Mouse (Mus musculus) midbrain, embryonic 15.5 days (tissue): ENCODE measurements around the gene D10Jhu81e. TPM values are rescaled to one million over a fixed set of nuclear protein-coding genes. Genes with fewer than 3 reads are reported as not detected.

ENCODE experiments used
- ATAC-seq: fragments of 200-750 bp; cut with Nextera tagmentation; replicated peaks from 2 replicates; pipeline ENCODE4 v1.8.0; 2017; ENCODE audit warnings: moderate TSS enrichment
- H3K27ac ChIP-seq: fragments of 300-500 bp; sonication (generic); 2 replicates; pipeline ENCODE4 v1.5.1; 2015; ENCODE audit warnings: mild to moderate bottlenecking, inconsistent platforms
- H3K27me3 ChIP-seq: fragments of 300-500 bp; sonication (generic); replicated peaks from 2 replicates; pipeline ENCODE4 v1.6.1; 2015; ENCODE audit warnings: inconsistent platforms
- H3K36me3 ChIP-seq: fragments of 300-500 bp; sonication (generic); replicated peaks from 2 replicates; pipeline ENCODE4 v1.6.1; 2015; ENCODE audit warnings: inconsistent platforms
- H3K4me1 ChIP-seq: fragments of 300-500 bp; sonication (generic); 2 replicates; pipeline ENCODE4 v1.6.1; 2015; ENCODE audit warnings: inconsistent platforms
- H3K4me2 ChIP-seq: fragments of 300-500 bp; sonication (generic); 2 replicates; pipeline ENCODE4 v1.6.1; 2015; ENCODE audit warnings: inconsistent platforms, mild to moderate bottlenecking, moderate library complexity
- H3K4me3 ChIP-seq: fragments of 300-500 bp; sonication (generic); 2 replicates; pipeline ENCODE4 v1.5.1; 2015; ENCODE audit warnings: mild to moderate bottlenecking, inconsistent platforms
- H3K9ac ChIP-seq: fragments of 300-500 bp; sonication (generic); 2 replicates; pipeline ENCODE4 v1.6.1; 2015; ENCODE audit warnings: mild to moderate bottlenecking, inconsistent platforms
- H3K9me3 ChIP-seq: fragments of 300-500 bp; sonication (generic); 2 replicates; pipeline ENCODE4 v1.6.1; 2016; ENCODE audit warnings: inconsistent platforms
- WGBS: fragments of 180-500 bp; shearing (Covaris S2); methylation state at CpG from one replicate; pipeline ENCODE4 v1.1.7; 2015; ENCODE audit warnings: mixed read lengths; 5-methylcytosine and 5-hydroxymethylcytosine counted together
- polyA plus RNA-seq: library from polyadenylated mRNA; unstranded; fragments of >200 nt; fragmentation: Nextera tagmentation; extraction: Ambion mirVana; gene quantifications from 2 replicates; pipeline ENCODE4 v1.2.1, GENCODE M21; 2015

Gene D10Jhu81e
- polyA plus RNA-seq, 1 experiment from 2014 or later = 22.8 TPM

DNA sequence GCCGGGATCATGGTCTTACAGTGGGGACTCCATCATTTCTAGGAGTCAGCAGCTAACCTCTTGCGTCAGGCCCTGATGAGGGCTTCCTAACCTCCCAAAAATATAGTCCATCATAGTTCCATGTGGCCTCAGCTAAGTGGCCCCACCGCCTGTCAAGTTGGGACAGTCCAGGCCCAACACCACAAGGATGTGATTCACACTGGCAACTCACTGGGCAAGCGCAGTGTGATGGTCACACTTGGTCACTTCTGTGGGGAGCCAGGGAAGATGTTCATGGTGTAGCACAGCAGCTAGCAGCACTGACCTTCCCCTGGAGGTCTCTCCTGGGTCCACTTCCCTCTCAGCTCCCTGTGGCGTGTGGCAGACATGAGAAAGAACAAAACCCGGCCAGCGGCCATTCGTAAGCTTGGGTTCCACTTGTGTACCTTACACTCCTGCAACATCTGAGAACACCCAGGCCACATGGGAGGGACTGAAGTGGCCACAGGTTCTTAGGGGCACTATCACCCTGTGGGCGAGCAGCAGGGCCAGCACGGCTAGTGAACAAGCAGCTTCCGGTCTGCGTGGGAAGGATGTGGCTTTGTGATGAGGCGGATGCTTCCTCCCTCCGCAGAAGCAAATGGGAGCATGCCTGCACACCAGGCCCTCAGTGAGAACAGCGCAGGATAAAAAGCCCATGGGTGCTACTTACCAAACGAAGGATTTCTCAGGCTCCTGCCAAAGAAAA, 9.1 kb downstream of the D10Jhu81e start:
- Histone ChIP-seq H3K9me3 (no peaks in the 10 kb centered on the region), H3K4me2 (no peak overlapping the region), H3K9ac (no peak overlapping the region), H3K4me1 (peaks cover 8% of the 10 kb centered on the region), H3K27me3 (no peaks in the 10 kb centered on the region), H3K36me3 (peaks cover 10% of the 10 kb centered on the region), H3K27ac (no peak overlapping the region), H3K4me3 (no peak overlapping the region)
- ATAC-seq = peak; percentile 13
- WGBS = 88% methylated on average over 16 of the region's 16 CpGs

DNA sequence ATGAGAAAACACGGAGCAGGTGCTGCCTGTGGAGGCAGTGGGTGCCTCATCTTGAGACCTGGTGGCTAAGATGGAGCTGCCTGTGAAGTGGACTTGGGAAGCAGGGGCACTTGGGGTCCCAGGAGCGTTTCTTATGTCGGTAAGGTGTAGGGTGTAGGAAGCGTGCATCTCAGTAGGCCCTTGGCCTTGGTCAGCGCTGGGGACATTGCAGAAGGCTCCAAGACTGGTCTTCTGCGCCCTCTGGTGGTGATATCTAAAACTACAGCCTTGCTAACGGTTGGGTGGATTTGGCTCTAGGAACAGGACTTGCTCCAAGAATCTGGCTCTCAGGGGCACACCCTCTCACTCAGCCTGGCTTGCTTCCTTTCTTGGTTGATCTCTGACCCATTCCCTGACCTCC, 9.7 kb downstream of the D10Jhu81e start:
- peaks cover 8% of the 10 kb centered on the region for H3K4me1 ChIP-seq
- H3K36me3 ChIP-seq = peaks cover 10% of the 10 kb centered on the region
- 2% methylated on average over 7 of the region's 7 CpGs for WGBS
- no peaks in the 10 kb centered on the region for H3K27me3 ChIP-seq
- H3K9me3 ChIP-seq = no peaks in the 10 kb centered on the region
- peak overlapping the region; percentile 7; the same call in 1 of the 2 replicates for H3K4me3 ChIP-seq
- peak overlapping the region; percentile 42 for H3K4me2 ChIP-seq
- H3K27ac ChIP-seq = no peak overlapping the region
- ATAC-seq = peak; percentile 87
- H3K9ac ChIP-seq = peak overlapping the region; percentile 15; the same call in 1 of the 2 replicates

DNA sequence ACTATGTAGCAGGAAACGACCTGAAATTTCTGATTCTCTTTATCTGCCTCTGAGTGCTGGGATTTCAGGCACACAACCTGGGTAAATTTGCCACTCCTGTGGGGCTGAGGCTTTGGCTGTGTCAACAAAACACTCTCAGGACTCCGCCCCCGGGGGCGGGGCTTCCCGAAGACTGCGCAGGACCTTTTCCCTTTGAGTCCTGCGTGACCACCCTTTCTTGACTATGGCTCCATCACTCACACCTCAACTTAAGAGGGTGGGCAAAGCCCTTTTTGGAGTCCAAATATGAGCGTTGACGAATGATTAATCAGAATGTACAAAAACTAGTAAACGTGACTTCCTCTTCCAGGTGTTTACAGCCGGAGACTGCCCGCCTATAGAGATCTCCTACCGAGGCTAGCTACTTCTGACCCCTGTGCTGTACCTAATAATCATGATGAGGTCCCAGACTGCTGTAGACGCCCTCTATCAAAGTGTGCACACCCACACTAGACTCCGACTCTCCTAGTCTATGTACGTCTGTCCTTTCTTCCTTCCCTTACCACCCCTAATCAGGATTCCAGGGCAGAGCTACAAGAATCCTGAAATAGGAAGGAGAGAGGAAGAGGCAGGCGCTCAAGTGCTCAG, 10.2 kb downstream of the D10Jhu81e start:
- Histone ChIP-seq H3K4me2 (peak overlapping the region; percentile 42), H3K36me3 (peaks cover 10% of the 10 kb centered on the region), H3K27me3 (no peaks in the 10 kb centered on the region), H3K4me3 (peak overlapping the region; percentile 7), H3K9me3 (no peaks in the 10 kb centered on the region), H3K4me1 (peaks cover 8% of the 10 kb centered on the region), H3K9ac (peak overlapping the region; percentile 15; the same call in 1 of the 2 replicates), H3K27ac (no peak overlapping the region)
- WGBS = 19% methylated on average over 17 of the region's 17 CpGs
- peak; percentile 51 for ATAC-seq

DNA sequence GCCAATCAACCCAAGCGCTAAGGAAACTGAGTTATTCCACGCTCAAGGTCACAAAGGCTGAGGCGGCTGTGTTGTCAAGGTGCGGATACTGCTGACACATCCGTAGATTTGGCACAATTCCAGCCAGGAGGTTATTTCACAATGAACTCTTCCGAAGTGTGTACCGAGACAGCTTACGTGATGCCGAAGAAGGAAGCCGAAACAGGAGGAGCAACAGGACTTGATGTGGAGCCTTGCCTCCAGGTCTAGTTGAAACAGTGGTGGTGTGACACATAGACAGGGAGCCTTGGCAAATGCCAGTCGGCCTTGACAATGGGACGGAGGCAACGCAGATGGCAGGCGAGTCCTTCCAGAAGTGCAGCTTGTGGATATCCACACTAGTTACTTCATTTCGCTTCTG, 11.5 kb downstream of the D10Jhu81e start:
- Histone ChIP-seq H3K9me3 (no peaks in the 10 kb centered on the region), H3K4me2 (no peak overlapping the region), H3K9ac (no peak overlapping the region), H3K27me3 (no peaks in the 10 kb centered on the region), H3K27ac (no peak overlapping the region), H3K4me3 (no peak overlapping the region), H3K36me3 (peaks cover 10% of the 10 kb centered on the region), H3K4me1 (peaks cover 8% of the 10 kb centered on the region)
- WGBS = 85% methylated on average over 15 of the region's 15 CpGs
- no peak for ATAC-seq

DNA sequence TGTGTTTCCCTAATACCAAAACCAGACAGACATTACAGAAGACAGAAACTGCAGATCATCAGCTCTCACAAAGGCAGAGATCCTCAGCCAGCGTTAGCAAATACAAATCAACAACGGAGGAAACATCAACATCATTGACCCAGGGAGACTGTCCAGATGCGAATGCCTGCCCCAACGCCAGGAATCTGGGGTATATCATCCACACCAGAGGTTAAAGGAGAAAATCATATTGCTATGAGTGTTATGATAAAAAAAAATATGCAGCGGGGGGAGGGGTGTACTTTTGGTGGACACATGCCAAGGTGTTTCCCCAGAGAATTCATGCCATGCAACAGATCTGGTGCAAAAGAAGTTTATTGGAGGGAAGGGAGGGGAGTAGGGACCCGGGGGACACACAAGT, 12.7 kb downstream of the D10Jhu81e start:
- Histone ChIP-seq H3K4me3 (no peak overlapping the region), H3K4me1 (peaks cover 8% of the 10 kb centered on the region), H3K4me2 (no peak overlapping the region), H3K9ac (no peak overlapping the region), H3K27me3 (no peaks in the 10 kb centered on the region), H3K27ac (no peak overlapping the region), H3K36me3 (peaks cover 7% of the 10 kb centered on the region; the same call in 1 of the 2 replicates), H3K9me3 (no peaks in the 10 kb centered on the region)
- ATAC-seq = no peak
- WGBS = 80% methylated on average over 6 of the region's 6 CpGs

DNA sequence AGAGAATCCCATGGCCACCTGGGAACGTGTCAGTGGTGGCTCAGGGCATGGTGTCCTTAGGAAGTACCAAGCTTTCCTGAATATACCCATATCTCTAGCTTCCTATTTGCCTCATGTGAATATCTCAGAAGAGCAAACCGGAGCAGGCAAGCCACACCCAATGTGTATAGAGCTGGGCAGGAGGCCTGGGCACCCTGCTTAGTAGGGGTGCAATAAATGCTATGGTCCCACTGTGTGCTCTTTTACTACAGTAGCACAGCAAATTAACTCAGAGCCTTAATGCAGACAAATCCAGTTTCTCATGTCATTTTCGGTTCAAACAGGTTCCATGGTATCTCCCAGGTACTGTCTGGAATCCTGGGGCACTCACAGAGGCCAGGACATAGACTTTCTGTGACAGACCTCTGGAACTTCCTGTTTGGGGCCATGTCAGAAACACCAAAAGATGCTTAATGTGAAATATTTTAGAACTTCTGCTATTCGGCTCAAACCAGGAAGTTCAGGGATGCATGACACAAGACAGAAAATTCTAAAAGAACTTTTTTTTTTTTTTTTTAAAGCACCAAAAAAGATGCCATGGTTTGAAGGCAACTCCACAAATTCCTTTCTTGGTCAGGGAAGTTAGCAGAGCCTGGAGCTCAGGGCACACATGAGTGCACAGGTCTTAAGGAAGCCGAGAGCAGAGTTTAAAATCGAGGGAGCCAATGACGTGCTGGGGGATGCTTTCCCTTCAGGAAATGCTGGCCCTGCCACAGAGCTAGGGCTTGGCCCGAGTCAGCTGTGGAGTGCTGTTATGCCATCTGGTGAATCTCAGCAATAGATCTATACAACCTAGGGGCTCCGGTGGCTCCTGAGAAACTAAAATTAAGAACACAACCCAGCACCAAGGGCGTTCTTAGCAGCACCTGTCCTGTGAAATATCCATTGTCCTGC, 20.5 kb downstream of the D10Jhu81e start:
- Histone ChIP-seq H3K4me2 (no peak overlapping the region), H3K4me3 (no peak overlapping the region), H3K27ac (no peak overlapping the region), H3K9me3 (no peaks in the 10 kb centered on the region), H3K36me3 (no peaks in the 10 kb centered on the region), H3K27me3 (no peaks in the 10 kb centered on the region), H3K9ac (no peak overlapping the region), H3K4me1 (no peaks in the 10 kb centered on the region)
- 61% methylated on average over 10 of the region's 10 CpGs for WGBS
- ATAC-seq = no peak

DNA sequence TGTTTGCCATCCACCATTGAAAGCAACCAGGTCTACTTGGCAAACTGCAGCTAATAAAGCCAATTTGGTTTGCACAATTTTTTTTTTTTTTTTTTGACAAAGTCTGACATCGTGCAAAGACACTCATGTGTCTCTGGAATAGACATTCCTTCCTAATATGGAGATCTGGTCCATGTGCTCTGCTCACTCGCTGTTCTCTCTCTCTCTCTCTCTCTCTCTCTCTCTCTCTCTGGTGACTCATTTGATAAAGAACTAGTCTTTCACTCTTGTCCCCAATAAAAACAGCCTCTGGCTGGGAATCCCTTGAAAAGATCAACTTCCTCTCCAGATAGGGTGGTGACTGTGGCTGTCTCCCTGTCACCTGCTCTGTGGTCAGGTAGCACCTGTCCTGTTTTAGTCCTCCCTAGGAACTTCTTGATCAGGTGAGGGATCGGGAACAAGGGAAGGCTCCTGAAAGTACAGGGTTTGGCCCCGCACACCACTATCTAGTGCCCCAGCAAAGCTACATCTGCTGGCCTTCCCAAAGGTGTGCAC, 21.6 kb downstream of the D10Jhu81e start:
- Histone ChIP-seq H3K4me2 (no peak overlapping the region), H3K9me3 (no peaks in the 10 kb centered on the region), H3K27ac (no peak overlapping the region), H3K4me3 (no peak overlapping the region), H3K36me3 (no peaks in the 10 kb centered on the region), H3K27me3 (no peaks in the 10 kb centered on the region), H3K9ac (no peak overlapping the region), H3K4me1 (no peaks in the 10 kb centered on the region)
- no peak for ATAC-seq
- WGBS = 95% methylated on average over 4 of the region's 4 CpGs

DNA sequence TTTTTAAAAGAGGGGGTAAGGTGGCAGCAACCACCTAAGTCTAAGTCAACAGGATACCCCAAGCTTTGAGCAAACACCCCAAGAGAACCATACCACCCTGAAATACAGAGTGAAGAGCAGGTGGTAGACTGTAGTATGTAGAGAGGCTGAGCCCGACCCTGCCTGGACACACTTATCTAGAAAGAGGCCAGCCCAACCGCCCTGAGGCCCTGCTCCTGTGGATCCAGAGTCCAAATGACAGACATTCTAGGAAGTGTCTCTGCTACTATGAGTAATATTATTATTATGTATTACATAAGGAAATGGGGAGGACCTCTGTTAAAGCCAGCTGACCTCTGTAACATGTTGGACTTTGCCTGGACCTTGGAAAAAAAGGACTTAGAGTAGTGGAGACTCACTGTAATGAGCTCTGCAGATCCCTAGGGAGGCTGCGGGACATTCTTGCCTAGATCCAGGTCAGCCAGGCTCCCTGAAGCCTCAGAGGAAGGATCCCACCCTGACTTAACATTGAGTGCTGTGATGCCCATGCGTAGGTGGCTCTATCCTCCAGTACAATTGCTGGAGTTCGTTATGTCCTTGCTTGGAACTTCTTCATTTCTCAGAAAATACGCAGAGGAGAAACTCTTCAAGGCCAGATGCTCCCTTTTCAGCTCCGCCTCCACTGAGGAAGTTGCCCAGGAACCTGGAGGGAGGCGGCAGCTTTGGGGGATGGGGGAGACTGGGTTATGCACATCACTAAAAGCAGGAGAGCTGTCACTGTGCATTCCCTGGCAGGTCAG, 25.7 kb downstream of the D10Jhu81e start:
- Histone ChIP-seq H3K27ac (no peak overlapping the region), H3K36me3 (no peaks in the 10 kb centered on the region), H3K4me3 (no peak overlapping the region), H3K4me2 (no peak overlapping the region), H3K9me3 (no peaks in the 10 kb centered on the region), H3K9ac (no peak overlapping the region), H3K4me1 (no peaks in the 10 kb centered on the region), H3K27me3 (no peaks in the 10 kb centered on the region)
- no peak for ATAC-seq
- 68% methylated on average over 8 of the region's 8 CpGs for WGBS

DNA sequence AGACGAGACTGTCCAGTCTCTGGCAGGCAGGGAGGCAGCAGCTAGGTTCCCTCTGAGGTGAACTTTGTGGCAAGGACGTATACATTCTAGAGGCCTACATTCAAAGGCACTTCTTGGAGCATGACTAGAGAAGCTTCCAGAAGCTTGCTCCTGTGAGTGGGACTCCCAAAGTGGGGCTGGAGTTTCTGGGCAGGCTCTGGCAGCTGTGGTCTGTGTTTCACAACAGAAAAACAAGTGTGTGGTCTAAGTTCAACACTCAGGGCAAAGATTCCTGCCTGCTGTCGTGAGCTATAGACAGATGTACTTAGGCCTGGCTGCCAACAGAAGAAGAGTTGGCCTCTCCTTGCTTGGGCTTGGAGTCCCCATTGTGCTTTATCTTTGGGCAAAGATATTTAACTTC, 28.7 kb downstream of the D10Jhu81e start:
- no peaks in the 10 kb centered on the region for H3K9me3 ChIP-seq
- H3K4me3 ChIP-seq = no peak overlapping the region
- H3K36me3 ChIP-seq = no peaks in the 10 kb centered on the region
- no peaks in the 10 kb centered on the region for H3K27me3 ChIP-seq
- no peak for ATAC-seq
- H3K4me1 ChIP-seq = no peaks in the 10 kb centered on the region
- 84% methylated on average over 3 of the region's 3 CpGs for WGBS
- no peak overlapping the region for H3K27ac ChIP-seq
- H3K9ac ChIP-seq = no peak overlapping the region
- H3K4me2 ChIP-seq = no peak overlapping the region

DNA sequence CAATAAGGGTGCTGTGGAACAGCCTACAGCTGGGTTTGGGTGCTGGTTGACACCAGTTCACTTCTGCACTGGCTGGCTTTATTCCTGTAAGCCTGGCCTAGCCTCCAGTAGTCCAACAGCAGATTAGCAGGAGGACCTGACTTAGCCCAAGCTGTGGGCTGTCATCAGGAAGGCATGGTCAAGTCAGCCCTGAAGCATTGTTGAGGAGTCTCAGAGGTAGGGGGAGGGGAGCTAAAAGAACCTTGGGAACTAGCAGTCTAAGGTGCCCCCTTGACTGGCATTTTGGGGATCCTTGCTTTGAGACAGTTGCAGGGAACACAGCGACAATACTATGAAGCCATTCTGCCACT, 29.4 kb downstream of the D10Jhu81e start:
- Histone ChIP-seq H3K4me2 (no peak overlapping the region), H3K4me1 (peaks cover 2% of the 10 kb centered on the region), H3K4me3 (no peak overlapping the region), H3K9me3 (no peaks in the 10 kb centered on the region), H3K36me3 (no peaks in the 10 kb centered on the region), H3K27ac (no peak overlapping the region), H3K27me3 (no peaks in the 10 kb centered on the region), H3K9ac (no peak overlapping the region)
- ATAC-seq = no peak
- WGBS = 86% methylated on average over 1 of the region's 1 CpGs

DNA sequence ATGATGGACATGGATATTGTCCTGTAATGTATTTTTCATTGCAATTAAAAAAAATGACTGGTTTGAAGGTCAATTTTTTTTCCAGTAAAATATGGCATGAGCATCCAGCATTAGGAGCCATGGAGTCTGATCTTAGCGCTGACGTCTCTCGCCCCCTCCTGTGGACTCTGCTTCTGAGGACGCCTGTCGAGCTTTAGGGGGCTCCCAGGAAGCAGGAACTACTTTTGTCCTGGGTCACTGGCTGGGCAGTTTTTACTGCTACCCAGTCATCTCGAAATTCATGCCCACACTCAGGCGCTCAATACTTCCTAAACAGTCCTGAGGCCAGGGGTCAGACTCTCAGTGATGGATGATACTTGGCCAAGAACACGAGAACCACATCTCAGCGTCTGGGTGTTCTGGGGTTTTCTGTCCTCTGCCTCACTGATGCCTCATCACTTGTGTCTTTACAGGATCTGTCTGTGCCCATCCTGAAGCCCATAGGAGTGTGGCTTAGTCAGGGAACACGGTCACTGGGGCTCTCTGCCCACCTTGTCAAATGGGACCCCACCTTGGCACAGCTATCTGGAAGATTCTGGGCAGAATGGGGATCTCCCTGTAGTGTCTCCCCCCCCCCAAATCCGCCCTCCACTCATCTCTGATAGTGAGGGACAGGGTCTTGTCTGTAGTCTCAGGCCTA, 29.9 kb downstream of the D10Jhu81e start:
- ATAC-seq = no peak
- Histone ChIP-seq H3K27me3 (no peaks in the 10 kb centered on the region), H3K4me3 (no peak overlapping the region), H3K36me3 (no peaks in the 10 kb centered on the region), H3K9ac (no peak overlapping the region), H3K9me3 (no peaks in the 10 kb centered on the region), H3K4me1 (peaks cover 8% of the 10 kb centered on the region), H3K4me2 (no peak overlapping the region), H3K27ac (no peak overlapping the region)
- 77% methylated on average over 11 of the region's 11 CpGs for WGBS
